Mouse (Mus musculus): ENCODE measurements around the gene Gpc6. TPM values are rescaled to one million over a fixed set of nuclear protein-coding genes. Genes with fewer than 3 reads are reported as not detected.
A peak's percentile ranks its signal among the peaks of the same experiment; 100 is the strongest.

The Gpc6 gene
- total RNA-seq (2021) (10 to 100 TPM in 1 of 2 experiments, 1 to 10 TPM in 1; 8.0 to 10.3 TPM), polyA plus RNA-seq (2012; rRNA removed) (4.6 and 8.4 TPM in 2 replicates)
- long read RNA-seq: 0 reads

DNA sequence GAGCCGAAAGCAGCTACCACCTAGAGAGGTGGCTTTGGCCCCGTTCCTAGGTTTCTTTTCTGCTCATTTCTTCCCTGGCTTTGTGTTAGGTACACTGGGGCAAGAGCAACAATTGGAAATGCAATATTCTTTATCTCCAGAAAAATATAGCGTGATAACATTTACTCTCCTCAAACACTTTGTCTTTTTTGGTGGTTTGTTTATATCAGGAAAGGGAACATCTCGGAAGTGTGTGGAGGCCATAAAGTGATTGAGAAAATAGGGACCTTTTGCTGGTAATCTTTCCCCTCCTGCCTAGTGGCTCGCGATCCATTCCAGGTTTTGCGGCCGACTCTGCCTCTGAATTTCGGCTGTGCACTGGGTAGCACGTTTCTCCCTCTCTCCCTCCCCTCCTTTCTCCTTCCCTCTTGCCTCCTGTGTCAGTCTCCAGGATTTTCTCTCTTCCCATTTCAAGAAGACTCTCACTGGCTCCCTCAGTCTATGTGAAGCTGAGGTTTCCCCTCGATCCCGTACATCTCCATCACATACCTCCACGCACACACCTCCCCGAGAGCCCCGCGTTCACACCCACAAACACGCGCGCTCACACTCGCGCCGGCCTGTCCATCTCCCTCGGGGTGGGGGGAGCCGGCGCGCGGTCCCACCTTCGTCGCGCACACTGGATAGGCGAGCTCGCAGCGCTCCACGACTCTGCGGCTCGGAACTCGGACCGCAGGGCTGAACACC, at the start of gene Gpc6:
TSS of gene Gpc6 (plus strand) at position 440 of the 726 bp plus-strand sequence.
- H3K27ac ChIP-seq: peak within 1 kb of the TSS; percentile 74
- H3K4me3 ChIP-seq: peak within 1 kb of the TSS; percentile 59
- TF ChIP-seq EP300 (IDR thresholded peaks at IDR 0.05; ENCODE audit: insufficient read depth, low read depth, low read length) (no peak), POLR2A (IDR thresholded peaks at IDR 0.05; ENCODE audit: insufficient read depth, low read depth, low read length) (no peak; the same call in 1 of the 2 replicates), CTCF (IDR thresholded peaks at IDR 0.05) (no peak)
- peak; percentile 79 to 84 for DNase-seq
- peak within 1 kb of the TSS; percentile 57 for H3K9ac ChIP-seq (ENCODE audit: low read depth, low read length)
- no peaks in the 10 kb centered on the region for H3K27me3 ChIP-seq (ENCODE audit: control insufficient read depth, insufficient read depth, low read length)
- H3K4me1 ChIP-seq (ENCODE audit: control insufficient read depth, insufficient read depth, low read length): no peaks in the 10 kb centered on the region; the same call in 1 of the 2 replicates
- no peaks in the 10 kb centered on the region for H3K79me2 ChIP-seq (replicated peaks; ENCODE audit: control insufficient read depth, insufficient read depth, low read length)
- 1% methylated on average over 38 of the region's 38 CpGs for whole genome bisulfite sequencing
- intact Hi-C loops (cut with DNase I): loop anchor here (10.0 kb wide), 1 partner anchor 200 kb away; no protein-coding TSS in a partner anchor
- no peaks in the 10 kb centered on the region for H3K36me3 ChIP-seq (ENCODE audit: control insufficient read depth, insufficient read depth, low read length)

DNA sequence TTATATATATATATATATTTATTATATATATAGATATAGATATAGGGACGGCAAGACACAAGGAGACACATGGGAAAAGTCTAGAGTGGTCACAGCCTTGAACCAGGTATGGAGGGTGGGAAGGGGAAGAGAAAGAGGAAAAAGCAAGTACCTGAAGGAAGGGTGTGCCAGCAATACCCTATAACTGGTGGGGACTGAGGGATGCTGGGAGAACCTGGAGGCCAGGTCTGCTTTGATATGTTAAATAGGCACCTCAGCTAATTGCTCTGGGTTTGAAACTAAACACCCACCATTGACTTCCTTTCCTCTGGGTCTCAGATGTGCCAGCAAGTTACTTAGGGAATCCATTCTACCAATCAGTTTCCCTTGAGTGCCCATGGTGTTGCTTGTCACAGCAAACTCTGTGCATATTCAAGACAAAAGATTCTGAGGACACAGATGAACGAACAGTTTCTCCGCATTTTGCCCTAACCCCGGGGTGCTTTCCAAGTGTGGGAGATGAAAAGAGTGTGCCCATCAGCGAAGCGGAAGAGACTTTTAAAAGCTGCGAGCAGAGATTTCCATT, 42.6 kb upstream of the Gpc6 start:
- H3K4me3 ChIP-seq: no peak overlapping the region
- no peaks in the 10 kb centered on the region for H3K4me1 ChIP-seq (ENCODE audit: control insufficient read depth, insufficient read depth, low read length)
- H3K9ac ChIP-seq (ENCODE audit: low read depth, low read length): no peak overlapping the region
- no peak for TF ChIP-seq CTCF (IDR thresholded peaks at IDR 0.05)
- TF ChIP-seq EP300 (IDR thresholded peaks at IDR 0.05; ENCODE audit: insufficient read depth, low read depth, low read length): no peak
- TF ChIP-seq POLR2A (IDR thresholded peaks at IDR 0.05; ENCODE audit: insufficient read depth, low read depth, low read length): no peak
- H3K79me2 ChIP-seq (replicated peaks; ENCODE audit: control insufficient read depth, insufficient read depth, low read length): no peaks in the 10 kb centered on the region
- no peak for DNase-seq
- 75% methylated on average over 7 of the region's 7 CpGs for WGBS
- no peak overlapping the region for H3K27ac ChIP-seq
- no peaks in the 10 kb centered on the region for H3K27me3 ChIP-seq (ENCODE audit: control insufficient read depth, insufficient read depth, low read length)
- H3K36me3 ChIP-seq (ENCODE audit: control insufficient read depth, insufficient read depth, low read length): no peaks in the 10 kb centered on the region
- intact Hi-C loops (cut with DNase I): no loop called here

DNA sequence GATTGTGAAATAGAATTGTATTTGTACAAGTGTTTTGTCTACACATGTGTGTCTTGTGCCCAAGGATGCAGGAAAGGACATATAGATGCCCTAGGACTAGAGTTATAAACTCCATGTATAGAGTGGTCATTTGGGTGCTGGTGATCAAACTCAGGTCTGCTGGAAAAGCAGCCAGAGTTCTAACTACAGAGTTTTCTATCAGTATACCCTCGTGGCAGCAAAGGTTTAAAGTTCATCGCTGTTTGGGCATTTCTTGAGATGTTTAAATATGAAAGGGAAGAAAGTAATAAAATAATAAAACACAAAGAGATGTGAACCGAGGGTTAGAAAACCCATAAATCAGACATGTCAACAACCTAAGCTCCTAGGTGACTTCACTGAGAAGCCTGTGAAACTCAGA, 30.8 kb upstream of the Gpc6 start:
- WGBS: 65% methylated on average over 3 of the region's 3 CpGs
- H3K27me3 ChIP-seq (ENCODE audit: control insufficient read depth, insufficient read depth, low read length): no peaks in the 10 kb centered on the region
- H3K36me3 ChIP-seq (ENCODE audit: control insufficient read depth, insufficient read depth, low read length): no peaks in the 10 kb centered on the region
- intact Hi-C loops (cut with DNase I): no loop called here
- H3K9ac ChIP-seq (ENCODE audit: low read depth, low read length): no peak overlapping the region
- no peak overlapping the region for H3K4me3 ChIP-seq
- TF ChIP-seq EP300 (IDR thresholded peaks at IDR 0.05; ENCODE audit: insufficient read depth, low read depth, low read length) (no peak), POLR2A (IDR thresholded peaks at IDR 0.05; ENCODE audit: insufficient read depth, low read depth, low read length) (no peak), CTCF (IDR thresholded peaks at IDR 0.05) (no peak)
- no peaks in the 10 kb centered on the region for H3K4me1 ChIP-seq (ENCODE audit: control insufficient read depth, insufficient read depth, low read length)
- no peak overlapping the region for H3K27ac ChIP-seq
- DNase-seq: no peak
- H3K79me2 ChIP-seq (replicated peaks; ENCODE audit: control insufficient read depth, insufficient read depth, low read length): no peaks in the 10 kb centered on the region

DNA sequence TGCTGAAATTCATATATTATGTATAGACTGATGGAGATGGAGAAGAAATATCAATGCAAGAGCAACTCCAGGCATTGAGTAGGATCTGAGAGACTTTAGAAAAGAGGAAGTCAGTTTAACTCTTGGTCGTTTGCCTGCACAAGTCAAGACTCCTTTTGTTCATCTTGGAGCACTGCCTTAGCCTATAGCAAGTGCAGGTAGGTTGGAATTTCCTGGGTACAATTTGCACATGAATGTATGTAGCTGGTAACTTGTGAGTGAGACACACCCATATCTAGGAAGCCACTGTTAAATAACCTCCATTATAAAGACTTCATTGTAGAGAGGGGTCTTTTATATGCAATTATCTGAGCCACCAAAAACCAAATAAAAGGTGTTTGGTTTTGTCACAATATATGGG, 27.1 kb upstream of the Gpc6 start:
- Histone ChIP-seq H3K27me3 (ENCODE audit: control insufficient read depth, insufficient read depth, low read length) (no peaks in the 10 kb centered on the region), H3K9ac (ENCODE audit: low read depth, low read length) (no peak overlapping the region), H3K4me3 (no peak overlapping the region), H3K27ac (no peak overlapping the region), H3K4me1 (ENCODE audit: control insufficient read depth, insufficient read depth, low read length) (no peaks in the 10 kb centered on the region), H3K36me3 (ENCODE audit: control insufficient read depth, insufficient read depth, low read length) (no peaks in the 10 kb centered on the region), H3K79me2 (replicated peaks; ENCODE audit: control insufficient read depth, insufficient read depth, low read length) (no peaks in the 10 kb centered on the region)
- TF ChIP-seq EP300 (IDR thresholded peaks at IDR 0.05; ENCODE audit: insufficient read depth, low read depth, low read length) (no peak), CTCF (IDR thresholded peaks at IDR 0.05) (no peak), POLR2A (IDR thresholded peaks at IDR 0.05; ENCODE audit: insufficient read depth, low read depth, low read length) (no peak)
- intact Hi-C loops (cut with DNase I): no loop called here
- DNase-seq: no peak
- 35% methylated on average over 1 of the region's 1 CpGs for WGBS

DNA sequence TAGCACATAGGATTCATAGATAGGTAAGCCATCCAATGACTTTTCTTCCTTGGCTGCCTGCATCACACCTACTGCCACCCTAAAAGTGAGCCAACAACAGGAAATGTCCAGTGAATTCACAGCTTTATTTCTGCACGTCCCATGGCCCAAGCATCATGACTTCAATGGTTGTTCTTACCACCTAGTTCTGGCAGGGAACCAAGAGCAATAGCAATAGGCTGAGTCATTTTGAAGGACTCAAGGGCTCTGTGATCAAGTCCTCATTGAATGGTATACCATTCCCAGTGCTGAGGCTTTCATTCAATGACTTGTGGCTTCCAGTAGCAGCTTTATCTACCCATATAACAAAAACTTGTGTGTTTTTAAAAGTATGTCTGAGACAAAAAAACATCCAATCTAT, 13.3 kb upstream of the Gpc6 start:
- H3K27ac ChIP-seq: no peak overlapping the region
- DNase-seq: no peak
- H3K27me3 ChIP-seq (ENCODE audit: control insufficient read depth, insufficient read depth, low read length): no peaks in the 10 kb centered on the region
- no peak for TF ChIP-seq CTCF (IDR thresholded peaks at IDR 0.05)
- TF ChIP-seq POLR2A (IDR thresholded peaks at IDR 0.05; ENCODE audit: insufficient read depth, low read depth, low read length): no peak
- TF ChIP-seq EP300 (IDR thresholded peaks at IDR 0.05; ENCODE audit: insufficient read depth, low read depth, low read length): no peak
- intact Hi-C loops (cut with DNase I): no loop called here
- no peak overlapping the region for H3K9ac ChIP-seq (ENCODE audit: low read depth, low read length)
- WGBS: 51% methylated on average over 1 of the region's 1 CpGs
- H3K4me1 ChIP-seq (ENCODE audit: control insufficient read depth, insufficient read depth, low read length): no peaks in the 10 kb centered on the region
- no peaks in the 10 kb centered on the region for H3K36me3 ChIP-seq (ENCODE audit: control insufficient read depth, insufficient read depth, low read length)
- H3K4me3 ChIP-seq: no peak overlapping the region
- H3K79me2 ChIP-seq (replicated peaks; ENCODE audit: control insufficient read depth, insufficient read depth, low read length): no peaks in the 10 kb centered on the region

DNA sequence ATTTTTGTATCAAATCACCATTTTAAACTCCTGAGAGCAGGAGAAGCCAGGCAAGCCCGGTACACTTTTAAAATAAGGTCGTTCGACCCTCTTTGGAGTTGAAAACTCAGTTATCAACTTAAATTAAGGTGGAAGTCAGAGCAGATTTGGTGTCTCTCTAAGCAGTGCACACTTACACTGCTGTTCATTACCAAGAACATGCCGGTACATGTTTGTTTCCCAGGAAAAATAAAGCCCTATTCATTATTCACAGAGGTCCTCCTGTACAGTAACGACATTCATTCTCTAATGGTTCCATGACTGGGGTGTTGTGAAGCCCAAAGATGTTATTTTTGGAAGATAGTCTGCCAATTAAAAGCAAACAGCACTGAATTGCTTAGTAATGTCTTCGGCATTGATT, 8.2 kb upstream of the Gpc6 start:
- no peaks in the 10 kb centered on the region for H3K79me2 ChIP-seq (replicated peaks; ENCODE audit: control insufficient read depth, insufficient read depth, low read length)
- WGBS: 71% methylated on average over 6 of the region's 6 CpGs
- no peak overlapping the region for H3K27ac ChIP-seq
- H3K4me1 ChIP-seq (ENCODE audit: control insufficient read depth, insufficient read depth, low read length): no peaks in the 10 kb centered on the region
- H3K4me3 ChIP-seq: no peak overlapping the region
- H3K27me3 ChIP-seq (ENCODE audit: control insufficient read depth, insufficient read depth, low read length): no peaks in the 10 kb centered on the region
- DNase-seq: no peak
- H3K36me3 ChIP-seq (ENCODE audit: control insufficient read depth, insufficient read depth, low read length): no peaks in the 10 kb centered on the region
- TF ChIP-seq EP300 (IDR thresholded peaks at IDR 0.05; ENCODE audit: insufficient read depth, low read depth, low read length) (no peak), POLR2A (IDR thresholded peaks at IDR 0.05; ENCODE audit: insufficient read depth, low read depth, low read length) (no peak), CTCF (IDR thresholded peaks at IDR 0.05) (no peak)
- H3K9ac ChIP-seq (ENCODE audit: low read depth, low read length): no peak overlapping the region
- intact Hi-C loops (cut with DNase I): no loop called here
